Comparison of ENCODE assay signal across 30 mouse cellular contexts in the genomic region with DNA sequence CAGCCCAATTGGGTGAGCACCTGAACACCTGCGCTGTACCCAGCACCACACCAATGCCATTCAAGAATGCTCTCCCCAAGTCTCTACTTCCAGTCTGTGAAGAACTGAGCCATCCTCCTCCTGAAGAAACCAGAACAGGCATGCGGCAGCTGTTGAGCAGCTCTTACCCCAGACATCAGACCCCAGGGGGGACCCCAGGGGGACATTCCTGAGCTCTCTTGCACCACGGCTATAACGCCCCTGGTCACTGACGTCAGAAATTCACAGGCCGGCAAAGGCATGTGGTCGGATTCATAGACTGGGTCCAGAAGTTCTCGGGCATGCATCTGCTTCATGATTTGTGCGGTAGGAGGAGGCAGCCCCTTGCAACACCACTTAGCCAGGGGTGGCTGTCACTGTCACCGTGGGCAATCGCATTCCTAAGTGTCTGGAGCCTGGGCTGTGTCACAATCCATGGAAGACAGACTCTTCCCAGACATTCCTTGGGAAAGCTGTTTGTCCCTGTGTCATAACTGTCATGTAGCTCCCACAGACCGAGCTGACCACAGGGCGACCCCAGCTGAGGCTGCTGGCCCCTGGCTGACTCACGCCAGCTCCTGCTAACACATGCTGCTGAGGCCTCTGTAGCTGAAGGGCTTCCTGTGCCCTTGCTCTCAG.
A peak's percentile ranks its signal among the peaks of the same experiment; 100 is the strongest.
DNase-seq lines count a peak whose midpoint lies in the region; ATAC-seq and TF ChIP-seq lines count a peak whose summit lies in the region.
"Had no signal": no experiment of that assay in that cellular context is flagged by ENCODE, and none has a peak within 500 bp of the region (broad histone marks: within the 10 kb centered on the region; RNA-seq: fewer than 3 reads in every experiment).

No protein-coding gene starts in this region.

- DNase-seq in heart, embryonic 10.5 days (ENCODE audit: low spot score), result no peak
- no peak for DNase-seq in heart, adult 8-10 months (ENCODE audit: low spot score)
- DNase-seq in limb, embryonic 14.5 days (ENCODE audit: low spot score), result no peak
- DNase-seq in limb, embryonic 10.5 days (ENCODE audit: low spot score), result no peak
- DNase-seq in lung, postnatal 10 days, result peak; percentile 62
- no peak for DNase-seq in lung, adult 18-20 months
- DNase-seq in ovary, postnatal 10 days (ENCODE audit: low spot score), result no peak
- DNase-seq: adrenal gland, adult 8-10 months; cerebellum, adult 2 months; cerebellum, postnatal 14 days; gastrocnemius, postnatal 10 days; heart, postnatal 36 days; liver, postnatal 0 days; midbrain, embryonic 14.5 days; right cerebral cortex, postnatal 25 days; thymus, postnatal 14 days had no signal

- 49% methylated on average over 14 of the region's 14 CpGs for WGBS in heart, embryonic 10.5 days
- 63% methylated on average over 14 of the region's 14 CpGs for WGBS in limb, embryonic 14.5 days
- WGBS in limb, embryonic 10.5 days, result 75% methylated on average over 14 of the region's 14 CpGs

- peak overlapping the region; percentile 42; the same call in 1 of the 2 replicates for H3K27ac ChIP-seq in heart, embryonic 10.5 days
- H3K27ac ChIP-seq in limb, embryonic 14.5 days (replicated peaks; ENCODE audit: low read depth, low read length), result no peak overlapping the region
- no peak overlapping the region for H3K27ac ChIP-seq in limb, embryonic 10.5 days
- H3K27ac ChIP-seq: embryonic facial prominence, embryonic 10.5 days; embryonic facial prominence, embryonic 15.5 days; forebrain, embryonic 12.5 days; hindbrain, embryonic 12.5 days; kidney, embryonic 15.5 days; left cerebral cortex, adult 2 months; limb, embryonic 13.5 days; liver, embryonic 12.5 days; neural tube, embryonic 15.5 days had no signal

- H3K9ac ChIP-seq in limb, embryonic 14.5 days (ENCODE audit: low read depth, low read length, severe bottlenecking), result no peak overlapping the region
- H3K9ac ChIP-seq: embryonic facial prominence, embryonic 15.5 days; forebrain, embryonic 12.5 days; hindbrain, embryonic 12.5 days; kidney, embryonic 15.5 days; limb, embryonic 13.5 days; liver, embryonic 12.5 days; liver, postnatal 0 days; neural tube, embryonic 15.5 days had no signal

- H3K4me1 ChIP-seq in heart, embryonic 10.5 days, result peaks cover 23% of the 10 kb centered on the region
- H3K4me1 ChIP-seq in limb, embryonic 14.5 days (ENCODE audit: control insufficient read depth, insufficient read depth, low read length), result no peaks in the 10 kb centered on the region
- H3K4me1 ChIP-seq in limb, embryonic 10.5 days, result peaks cover 13% of the 10 kb centered on the region
- H3K4me1 ChIP-seq: embryonic facial prominence, embryonic 15.5 days; forebrain, embryonic 12.5 days; hindbrain, embryonic 12.5 days; limb, embryonic 13.5 days; liver, embryonic 12.5 days; neural tube, embryonic 15.5 days had no signal

- H3K4me2 ChIP-seq in limb, embryonic 14.5 days (replicated peaks; ENCODE audit: low read depth, low read length, severe bottlenecking), result no peak overlapping the region
- H3K4me2 ChIP-seq in myocyte (ENCODE audit: low read depth), result no peak overlapping the region
- H3K4me2 ChIP-seq: embryonic facial prominence, embryonic 15.5 days; forebrain, embryonic 12.5 days; heart, embryonic 11.5 days; hindbrain, embryonic 12.5 days; kidney, embryonic 15.5 days; limb, embryonic 13.5 days; liver, embryonic 12.5 days; neural tube, embryonic 15.5 days had no signal

- H3ac ChIP-seq in myocyte (ENCODE audit: control insufficient read depth, insufficient read length), result no peak overlapping the region

- no peaks in the 10 kb centered on the region for H3K36me3 ChIP-seq in heart, embryonic 10.5 days
- H3K36me3 ChIP-seq in limb, embryonic 14.5 days (ENCODE audit: control insufficient read depth, insufficient read depth, low read length), result no peaks in the 10 kb centered on the region
- no peaks in the 10 kb centered on the region for H3K36me3 ChIP-seq in limb, embryonic 10.5 days
- no peaks in the 10 kb centered on the region for H3K36me3 ChIP-seq in myocyte (ENCODE audit: control insufficient read depth, insufficient read depth)
- H3K36me3 ChIP-seq: embryonic facial prominence, embryonic 10.5 days; embryonic facial prominence, embryonic 15.5 days; forebrain, embryonic 12.5 days; hindbrain, embryonic 12.5 days; kidney, embryonic 15.5 days; limb, embryonic 13.5 days; liver, embryonic 12.5 days; neural tube, embryonic 15.5 days had no signal

- no peak overlapping the region for H3K4me3 ChIP-seq in heart, embryonic 10.5 days
- no peak overlapping the region for H3K4me3 ChIP-seq in limb, embryonic 14.5 days (replicated peaks; ENCODE audit: low read length)
- H3K4me3 ChIP-seq in limb, embryonic 10.5 days, result no peak overlapping the region
- H3K4me3 ChIP-seq in myocyte, result no peak overlapping the region
- H3K4me3 ChIP-seq: embryonic facial prominence, embryonic 10.5 days; embryonic facial prominence, embryonic 15.5 days; forebrain, embryonic 12.5 days; hindbrain, embryonic 12.5 days; kidney, embryonic 15.5 days; left cerebral cortex, adult 2 months; limb, embryonic 13.5 days; liver, embryonic 12.5 days; megakaryocyte, embryonic 14.5 days; neural tube, embryonic 15.5 days had no signal

- no peak for TF ChIP-seq POLR2A in limb, embryonic 14.5 days (IDR thresholded peaks at IDR 0.05; ENCODE audit: borderline replicate concordance, extremely low read depth, insufficient read depth, insufficient read length)
- TF ChIP-seq POLR2A in myocyte (IDR thresholded peaks at IDR 0.05; ENCODE audit: insufficient read length, low read depth), result no peak

- no peaks in the 10 kb centered on the region for H3K9me3 ChIP-seq in heart, embryonic 10.5 days
- no peaks in the 10 kb centered on the region for H3K9me3 ChIP-seq in limb, embryonic 14.5 days (ENCODE audit: control insufficient read depth, low read length)
- H3K9me3 ChIP-seq in limb, embryonic 10.5 days (replicated peaks), result no peaks in the 10 kb centered on the region
- H3K9me3 ChIP-seq: embryonic facial prominence, embryonic 10.5 days; embryonic facial prominence, embryonic 15.5 days; forebrain, embryonic 12.5 days; hindbrain, embryonic 12.5 days; kidney, embryonic 15.5 days; limb, embryonic 13.5 days; liver, embryonic 12.5 days; megakaryocyte, embryonic 14.5 days; neural tube, embryonic 15.5 days had no signal

- peak; percentile 51; the same call in 1 of the 2 replicates for ATAC-seq in limb, embryonic 14.5 days (ENCODE audit: low FRiP score, low read depth)
- ATAC-seq: CD4-positive, CD25-positive, alpha-beta regulatory T cell, adult 4 months; intestine, embryonic 16.5 days; liver, embryonic 12.5 days; liver, postnatal 0 days had no signal

- H3K79me2 ChIP-seq in myocyte (ENCODE audit: control insufficient read depth, insufficient read depth), result no peaks in the 10 kb centered on the region

- peaks cover 15% of the 10 kb centered on the region; the same call in 1 of the 2 replicates for H3K27me3 ChIP-seq in heart, embryonic 10.5 days (ENCODE audit: insufficient read depth, poor library complexity, severe bottlenecking)
- H3K27me3 ChIP-seq in limb, embryonic 14.5 days (ENCODE audit: control insufficient read depth, insufficient read depth, low read length), result no peaks in the 10 kb centered on the region
- H3K27me3 ChIP-seq in limb, embryonic 10.5 days (ENCODE audit: low read depth, poor library complexity, severe bottlenecking), result no peaks in the 10 kb centered on the region
- no peaks in the 10 kb centered on the region for H3K27me3 ChIP-seq in myocyte (ENCODE audit: control insufficient read depth, insufficient read depth, insufficient read length)
- H3K27me3 ChIP-seq: embryonic facial prominence, embryonic 15.5 days; forebrain, embryonic 12.5 days; hindbrain, embryonic 12.5 days; kidney, embryonic 15.5 days; limb, embryonic 13.5 days; neural tube, embryonic 15.5 days had no signal

TF ChIP-seq in myocyte, 11 proteins besides CTCF, POLR2A, EP300 and RAD21:
- peak in 2 of 3 experiments; percentile 35 to 60 for TF ChIP-seq MYOD1 (IDR thresholded peaks at IDR 0.05; ENCODE audit: control insufficient read depth in 1 of 3, insufficient read length in 2 of 3, low read depth in 2 of 3)
- peak; percentile 1 for TF ChIP-seq TCF3 (IDR thresholded peaks at IDR 0.05; ENCODE audit: insufficient read length, low read depth)
- TF ChIP-seq POLR2AphosphoS2 (IDR thresholded peaks at IDR 0.05; ENCODE audit: insufficient read length, low read depth), result no peak
- TF ChIP-seq MYOG (IDR thresholded peaks at IDR 0.05; ENCODE audit: control insufficient read depth in 1 of 3, insufficient read depth in 1 of 3, insufficient read length in 2 of 3, low read depth in 2 of 3), result peak in 2 of 3 experiments; percentile 33 to 74
- TF ChIP-seq CEBPB (IDR thresholded peaks at IDR 0.05; ENCODE audit: insufficient read depth, poor library complexity, severe bottlenecking), result 0 out of 2 replicates have a peak, but pooled peaks have one; percentile 27
